Mouse (Mus musculus): ENCODE measurements around the gene Numb.

The Numb gene

GRCm38 (mm10) chr12:83781640-83782278 is 140.0 kb downstream of the Numb start:
- DNase-seq: peak; percentile 12 to 22

- no peak for DNase-seq
Observed at GRCm38 (mm10) chr12:83781204-83781603, 140.5 kb downstream of the Numb start.

- DNase-seq: no peak
Observed at GRCm38 (mm10) chr12:83780181-83780580, 141.6 kb downstream of the Numb start.

GRCm38 (mm10) chr12:83776766-83777165 is 145.0 kb downstream of the Numb start:
- DNase-seq: no peak

- no peak for DNase-seq
Observed at GRCm38 (mm10) chr12:83775621-83776020, 146.1 kb downstream of the Numb start.

- DNase-seq: peak in 1 of 2 experiments; percentile 20
Observed at GRCm38 (mm10) chr12:83770418-83771256, 151.1 kb downstream of the Numb start.

GRCm38 (mm10) chr12:83768235-83768899 is 153.4 kb downstream of the Numb start:
- DNase-seq: no peak

- no peak for DNase-seq
Observed at GRCm38 (mm10) chr12:83767833-83768232, 153.9 kb downstream of the Numb start.

GRCm38 (mm10) chr12:83765965-83766603 is 155.7 kb downstream of the Numb start:
- no peak for DNase-seq

GRCm38 (mm10) chr12:83764519-83764918 is 157.2 kb downstream of the Numb start:
- no peak for DNase-seq

GRCm38 (mm10) chr12:83764044-83764365 is 157.7 kb downstream of the Numb start:
- DNase-seq: no peak

- peak in 1 of 2 experiments; percentile 35 for DNase-seq
Observed at GRCm38 (mm10) chr12:83763311-83764043, 158.3 kb downstream of the Numb start, which contains the start of gene Papln. Gene Papln, plus strand, starts transcription at chr12:83763634.

- no peak for DNase-seq
Observed at GRCm38 (mm10) chr12:83762706-83763105, 159.0 kb downstream of the Numb start.

- DNase-seq: no peak
Observed at GRCm38 (mm10) chr12:83760201-83760600, 161.5 kb downstream of the Numb start.

GRCm38 (mm10) chr12:83758735-83759134 is 163.0 kb downstream of the Numb start:
- DNase-seq: no peak

- DNase-seq: no peak
Observed at GRCm38 (mm10) chr12:83752495-83752894, 169.2 kb downstream of the Numb start.

GRCm38 (mm10) chr12:83749186-83749585 is 172.5 kb downstream of the Numb start:
- no peak for DNase-seq
